Mouse (Mus musculus): ENCODE results near the gene Gm49630.
"Not testable (repeated sequence)": the region's sequence is repeated elsewhere in the genome, so short reads cannot be mapped to it uniquely, and the experiment has no call there.

Gm49630 gene

DNA sequence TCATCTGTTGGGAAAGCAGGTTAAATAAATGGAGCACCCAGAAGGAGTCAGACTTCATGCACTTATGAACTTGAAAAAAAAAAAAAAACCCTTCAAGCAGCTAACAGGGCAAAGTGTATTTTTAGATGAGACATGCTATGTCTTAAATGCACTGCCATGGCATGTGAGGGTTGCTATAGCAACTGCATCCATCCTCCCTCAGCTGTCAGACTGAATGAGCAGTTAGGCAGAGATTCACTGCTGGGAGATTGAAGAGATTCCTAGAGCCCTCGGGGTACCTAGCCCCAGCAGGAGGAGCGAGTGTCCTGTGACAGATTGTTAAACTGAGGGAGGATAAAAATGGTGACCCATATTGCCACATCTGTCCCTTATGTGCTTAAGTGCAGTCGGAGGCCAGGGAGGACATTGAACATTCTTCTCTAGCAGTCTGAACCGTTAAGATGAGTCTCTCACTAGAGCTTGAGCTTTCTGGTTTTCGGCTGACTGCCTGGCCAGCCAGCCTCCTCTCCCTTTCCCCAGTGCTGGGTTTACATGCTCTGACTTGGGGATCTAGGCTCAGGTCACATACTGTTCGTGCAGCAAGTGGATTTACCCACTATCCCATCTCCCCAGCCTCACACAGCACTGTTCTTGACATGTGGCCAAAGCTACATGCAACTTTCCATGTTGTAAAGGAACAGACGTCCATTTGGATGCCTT, 5.0 kb downstream of the Gm49630 start:
- not testable (repeated sequence) for DNase-seq (ENCODE audit: low spot score)

DNA sequence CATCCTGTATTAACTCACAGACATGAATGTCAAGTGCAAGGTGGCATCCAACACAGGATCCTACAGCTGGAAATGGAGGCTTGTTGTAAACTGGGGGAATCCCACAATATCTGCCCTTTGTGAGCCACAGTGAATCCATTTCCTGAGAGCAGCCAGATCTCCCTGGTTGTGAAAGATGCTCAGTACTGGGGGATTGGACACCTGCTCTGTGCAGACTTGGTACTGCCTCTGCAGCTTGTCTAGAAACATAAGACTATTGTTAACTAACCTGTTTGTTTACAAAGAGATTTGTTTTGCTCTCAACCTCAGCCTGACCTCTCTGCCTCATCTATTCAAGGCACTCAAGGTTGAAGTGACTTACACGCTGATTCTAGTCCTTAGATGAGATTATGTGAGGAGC, 5.5 kb downstream of the Gm49630 start:
- DNase-seq (ENCODE audit: low spot score), result not testable (repeated sequence)

DNA sequence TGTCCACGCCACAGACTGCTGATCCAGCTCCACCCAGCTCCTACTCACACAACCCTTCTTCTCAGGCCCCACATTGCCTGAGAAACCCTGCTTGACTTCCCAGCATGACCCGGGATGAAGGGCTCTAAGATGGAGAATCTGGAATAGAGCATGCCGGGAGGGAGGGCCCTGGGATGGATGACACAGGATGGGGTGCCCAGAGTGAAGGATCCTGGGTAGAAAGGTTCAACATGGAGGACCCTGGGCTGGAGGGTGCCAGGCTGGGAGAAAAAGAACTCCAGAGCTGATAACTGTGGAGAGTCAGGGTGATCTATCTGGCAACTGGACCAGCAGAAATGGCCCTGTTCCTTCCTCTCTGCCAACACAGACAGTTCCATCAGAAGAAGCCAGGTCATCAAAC, 6.2 kb downstream of the Gm49630 start:
- not testable (repeated sequence) for DNase-seq (ENCODE audit: low spot score)

GRCm38 (mm10) chr17:7360749-7361465, 10.9 kb downstream of the Gm49630 start:
- not testable (repeated sequence) for DNase-seq (ENCODE audit: low spot score)

DNA sequence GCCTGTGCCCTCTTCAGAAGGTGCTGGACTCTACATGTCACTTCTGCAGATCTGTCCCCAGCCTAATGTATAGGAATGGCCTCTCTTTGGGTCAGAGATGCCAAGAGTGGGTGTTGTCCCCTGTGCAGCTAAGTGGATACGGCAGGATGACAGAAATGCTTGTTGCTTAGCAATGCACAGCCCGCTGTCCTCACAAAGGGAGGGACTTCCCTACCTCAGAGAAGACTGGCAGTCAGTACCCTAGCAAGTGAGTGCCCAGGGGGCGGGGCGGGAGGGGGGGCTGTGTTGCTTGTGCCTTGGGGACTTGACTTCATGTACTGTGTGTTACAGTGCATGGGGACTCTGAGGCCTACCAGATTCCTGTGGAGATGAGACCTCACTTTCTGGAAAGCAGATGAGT, 12.0 kb downstream of the Gm49630 start:
- not testable (repeated sequence) for DNase-seq (ENCODE audit: low spot score)

GRCm38 (mm10) chr17:7352596-7352995, 19.2 kb downstream of the Gm49630 start, which contains the start of gene Ttll2:
Ttll2 (minus strand) TSS chr17:7352696.
- not testable (repeated sequence) for DNase-seq (ENCODE audit: low spot score)

DNA sequence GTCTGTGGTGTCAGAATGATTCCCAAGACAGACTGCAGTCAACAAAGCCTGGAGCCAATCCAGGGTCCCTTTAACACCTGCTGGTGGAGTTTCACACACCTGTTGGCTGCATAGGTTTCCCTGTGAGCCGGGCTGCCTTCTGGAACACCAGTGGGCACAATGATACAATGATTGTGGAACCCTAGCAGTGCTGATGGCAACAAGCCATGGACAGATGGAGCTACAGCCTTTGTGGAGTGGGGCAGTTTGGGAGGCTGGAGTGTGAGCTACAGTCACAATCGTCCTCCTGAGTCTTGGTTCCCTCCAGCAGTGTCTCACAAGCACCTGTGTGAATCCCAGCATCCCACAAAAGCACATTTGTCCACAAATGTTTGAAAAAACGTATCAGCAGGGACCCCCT, 23.0 kb downstream of the Gm49630 start:
- DNase-seq (ENCODE audit: low spot score), result not testable (repeated sequence)

- DNase-seq (ENCODE audit: low spot score), result not testable (repeated sequence)
Measured at GRCm38 (mm10) chr17:7337381-7337780, 34.4 kb downstream of the Gm49630 start.

DNA sequence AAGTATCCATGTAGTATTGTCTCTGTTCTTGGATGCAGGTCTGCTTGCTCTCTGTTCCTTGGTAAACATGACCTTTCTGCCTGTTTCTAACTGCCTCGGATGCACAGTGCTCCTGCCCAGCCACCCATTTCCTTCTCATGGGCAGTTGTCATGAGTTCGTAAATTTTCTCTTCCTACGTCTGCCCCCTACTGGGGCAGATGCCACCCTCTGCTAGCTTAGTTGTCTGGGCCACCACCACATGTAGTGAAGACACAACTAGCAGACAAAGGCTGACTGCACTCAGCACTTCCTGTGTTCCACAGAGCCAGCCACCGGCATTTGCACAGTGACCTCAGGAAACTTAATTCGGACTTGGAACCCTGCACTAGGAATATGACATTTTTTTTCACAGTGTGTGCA, 39.0 kb downstream of the Gm49630 start:
- DNase-seq (ENCODE audit: low spot score), result not testable (repeated sequence)

DNA sequence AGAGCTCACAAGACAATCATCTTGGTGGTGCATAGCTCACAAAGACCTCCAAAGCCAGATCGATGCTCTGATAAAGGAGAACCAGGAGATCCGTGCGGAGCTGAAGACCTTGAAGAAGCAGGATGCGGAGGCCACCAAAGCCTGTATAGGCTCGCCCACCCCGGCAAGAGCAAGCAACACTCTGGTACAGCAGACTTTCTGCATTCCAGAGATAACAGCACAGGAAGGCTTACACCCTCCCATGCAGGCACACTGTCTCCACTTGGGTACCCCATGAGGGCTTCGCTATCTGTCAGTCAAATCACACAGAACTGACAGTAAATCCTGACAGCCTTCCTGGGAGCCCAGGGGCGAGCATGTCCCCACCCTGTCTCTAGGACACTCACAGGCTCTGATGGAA, 45.4 kb downstream of the Gm49630 start:
- not testable (repeated sequence) for DNase-seq (ENCODE audit: low spot score)

DNA sequence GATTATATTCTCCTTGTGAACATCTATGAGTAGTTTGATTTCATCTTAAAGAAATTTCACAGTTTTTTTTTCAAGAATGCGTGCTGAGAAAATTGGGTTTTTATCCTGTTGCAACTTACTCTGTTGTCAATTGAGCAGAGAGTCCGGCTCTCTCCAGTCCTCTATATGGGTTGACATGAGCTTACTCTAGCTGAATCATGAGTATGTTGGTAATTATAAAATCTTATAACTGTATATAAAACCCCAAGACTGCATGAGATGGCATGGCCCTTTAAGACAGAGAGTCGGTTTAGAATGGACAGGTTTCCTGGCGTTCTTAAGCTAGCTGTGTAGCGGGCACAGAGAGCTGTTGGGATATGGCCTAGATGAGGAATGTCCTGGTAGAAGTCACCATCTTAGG, 47.4 kb downstream of the Gm49630 start, which contains the start of gene Tcp10a:
Gene Tcp10a (plus strand): TSS at position 301 of the 400 bp plus-strand sequence.
- not testable (repeated sequence) for DNase-seq (ENCODE audit: low spot score)

DNA sequence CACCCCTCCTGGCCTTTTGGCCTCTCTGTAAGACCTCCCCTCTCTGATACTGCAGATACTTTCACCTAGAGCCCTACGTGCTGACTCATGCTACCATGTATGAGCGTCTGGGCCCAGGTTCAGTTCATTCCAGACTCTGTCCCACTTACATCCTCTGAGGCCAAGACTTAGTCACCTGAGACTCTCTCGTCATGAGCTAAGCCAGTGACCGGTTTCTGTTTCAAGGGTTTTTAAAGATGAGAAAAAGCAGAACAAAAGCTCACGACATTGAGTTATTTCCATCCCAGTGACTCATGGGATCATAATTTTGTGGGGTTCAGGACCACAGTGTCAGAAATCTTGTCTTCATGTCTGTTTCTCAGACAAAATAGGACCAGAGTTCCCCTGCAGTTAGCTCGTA, 52.0 kb downstream of the Gm49630 start:
- DNase-seq (ENCODE audit: low spot score), result not testable (repeated sequence)

GRCm38 (mm10) chr17:7315693-7316382, 55.9 kb downstream of the Gm49630 start:
- DNase-seq (ENCODE audit: low spot score), result not testable (repeated sequence)

DNA sequence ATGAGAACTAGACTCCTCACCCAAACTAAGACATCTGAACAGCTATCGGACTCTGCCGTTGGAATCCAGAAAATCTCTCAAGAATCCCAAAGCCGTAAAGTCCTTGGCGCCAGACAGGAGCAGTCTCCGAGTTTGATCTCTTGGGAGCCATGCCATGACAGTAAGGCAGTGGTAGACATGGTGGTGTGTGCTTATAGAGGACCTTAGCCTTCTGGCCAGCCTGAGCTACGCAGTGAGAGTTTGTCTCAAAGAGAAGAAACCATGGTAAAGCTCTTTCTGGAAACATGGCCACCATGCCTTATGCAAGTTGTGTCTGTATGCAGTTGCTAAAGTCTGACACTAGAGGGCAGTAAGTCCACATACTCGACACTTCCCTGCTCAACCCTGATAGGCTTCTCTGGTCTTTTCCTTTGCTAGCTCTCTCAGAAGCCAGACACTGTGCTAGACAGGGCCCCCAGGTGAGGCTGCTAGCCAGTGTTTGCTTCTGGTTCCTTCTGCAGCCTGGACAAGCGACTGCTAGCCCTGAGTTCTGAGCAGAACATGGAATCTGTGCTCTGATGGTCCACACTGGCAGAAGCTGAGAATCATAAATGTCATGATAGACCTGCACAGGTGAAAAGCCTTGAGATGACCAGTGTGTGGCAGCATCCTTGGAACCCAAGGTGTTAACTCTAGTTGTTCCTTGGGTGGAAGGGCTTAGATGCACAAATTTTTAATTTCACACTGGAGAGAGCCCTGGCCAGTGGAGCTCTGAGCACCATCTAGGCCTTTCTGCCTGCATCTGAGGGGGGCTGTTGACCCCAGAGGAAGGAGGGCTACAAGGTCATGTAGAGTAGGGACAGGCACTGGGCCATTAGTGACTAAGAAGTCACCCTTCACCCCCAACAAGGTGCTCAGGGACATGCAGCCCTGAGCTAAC, 65.2 kb downstream of the Gm49630 start:
- DNase-seq (ENCODE audit: low spot score), result peak; percentile 37

Data from lung, postnatal 25 days (tissue).